Mouse (Mus musculus): Measurements from ENCODE around the gene Cnnm3. TPM values are rescaled to one million over a fixed set of nuclear protein-coding genes. Genes with fewer than 3 reads are reported as not detected.

The Cnnm3 gene
- total RNA-seq, 4 experiments from 2014 or later: 33.3 to 47.2 (median 35.7) TPM

DNA sequence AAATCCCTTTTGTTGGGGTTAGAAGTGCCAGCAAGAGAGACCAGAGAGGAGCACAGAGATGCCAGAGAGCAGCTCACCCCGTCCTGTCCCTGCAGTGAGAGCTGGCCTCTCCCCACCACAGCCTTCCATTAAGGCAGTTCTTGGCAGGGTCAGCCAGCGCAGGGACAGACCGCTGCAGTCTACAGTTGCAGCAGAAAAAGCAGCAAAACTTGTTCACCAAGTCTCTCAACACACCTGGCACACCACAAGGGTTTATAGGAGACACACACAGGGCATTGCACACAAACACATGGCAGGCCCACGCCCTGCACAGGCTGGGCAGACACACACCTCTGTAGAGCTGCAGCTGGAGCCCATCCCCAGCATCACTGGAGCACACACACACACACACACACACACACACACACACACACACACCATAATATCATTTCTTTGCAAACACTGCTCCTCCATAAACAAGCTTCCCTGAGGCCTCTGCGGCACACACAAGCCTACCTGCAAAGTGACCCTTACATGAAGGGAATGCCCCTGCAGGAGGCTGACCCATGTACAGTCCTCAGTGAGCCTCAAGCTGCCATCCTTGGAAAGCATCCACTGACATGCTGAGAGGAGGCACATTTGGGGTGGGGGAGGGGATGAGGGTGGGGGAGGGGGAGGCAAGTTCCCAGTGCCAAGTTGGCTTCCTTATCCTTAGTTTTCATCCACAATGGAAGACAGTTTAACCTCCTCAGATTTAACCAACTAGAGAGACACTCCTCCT lies 62.7 kb downstream of the Cnnm3 start:
- DNase-seq (ENCODE audit: low spot score in 2 of 2): no peak

DNA sequence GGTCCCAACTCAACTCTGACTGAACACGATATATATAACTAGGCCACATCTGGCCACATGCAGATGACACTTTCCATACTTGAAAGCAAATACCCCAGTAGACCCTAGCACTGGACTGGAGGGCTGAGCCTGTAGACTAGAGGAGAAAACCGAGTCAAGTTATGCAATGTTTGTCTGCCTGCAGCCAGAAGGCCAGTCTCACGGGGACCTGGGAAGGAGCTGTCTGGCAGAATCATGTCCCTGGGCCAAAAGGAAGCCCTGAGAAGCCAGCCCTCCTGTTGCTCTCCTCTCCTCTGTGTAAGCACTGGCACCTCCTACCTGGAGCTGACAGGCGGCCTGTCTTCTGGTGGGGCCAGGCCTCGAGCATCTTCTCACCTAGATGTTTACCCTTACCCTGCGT lies 63.7 kb downstream of the Cnnm3 start:
- DNase-seq (ENCODE audit: low spot score in 2 of 2): no peak

DNA sequence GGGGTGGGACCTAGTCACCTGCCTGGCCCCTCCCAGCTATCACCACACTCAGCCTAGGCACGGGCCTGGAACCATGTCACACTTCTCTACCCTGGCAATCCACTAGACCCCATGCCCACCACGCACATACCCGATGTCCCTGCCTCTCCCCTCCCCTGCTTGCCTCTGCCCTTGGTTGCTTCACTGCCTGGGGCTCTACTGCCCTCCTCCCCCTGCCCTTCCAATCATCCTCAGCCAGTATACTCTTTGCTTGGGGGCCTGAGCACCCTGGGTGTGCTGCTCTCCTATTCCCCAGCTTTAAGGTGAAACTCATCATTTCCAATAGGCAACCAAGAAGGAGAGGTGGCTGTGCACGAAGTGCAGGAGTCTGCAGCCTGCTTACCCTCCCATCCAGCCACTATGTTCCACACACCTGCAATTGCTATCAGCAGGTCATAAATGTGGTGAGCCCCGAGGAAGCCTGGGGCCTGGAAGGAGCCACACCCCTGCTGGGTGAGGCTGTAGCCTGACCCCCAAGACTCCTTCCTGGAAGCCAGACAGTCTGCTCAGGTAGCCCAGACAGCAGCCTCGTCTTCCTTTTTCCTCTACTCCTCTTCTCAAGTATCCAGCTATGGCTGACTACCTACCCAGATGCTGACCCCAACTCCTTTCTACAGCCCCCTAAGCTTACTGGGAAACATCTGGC lies 65.5 kb downstream of the Cnnm3 start:
- no peak for DNase-seq (ENCODE audit: low spot score in 2 of 2)

Small RNA genes lying within 50 kb of the gene (microRNA-seq; reads per million reads assigned to microRNA genes)
- gene Gm47280: 0 reads per million in 2 experiments

Other genes starting within 250 kb of the Cnnm3 start
- 1 to 10 TPM in 2 of 4 experiments, under 1 TPM in 2; 0.41 to 3.4 (median 1.2) TPM for gene Neurl3, start 237.2 kb upstream of the Cnnm3 start, total RNA-seq (2022)
- 10 to 100 TPM; 18.1 to 22.0 (median 18.8) TPM for gene Arid5a, start 204.1 kb upstream of the Cnnm3 start, total RNA-seq (2022)
- gene Kansl3, start 142.7 kb upstream of the Cnnm3 start, total RNA-seq (2022): 10 to 100 TPM; 60.0 to 93.5 (median 78.2) TPM
- gene Fer1l5, start 139.6 kb upstream of the Cnnm3 start, total RNA-seq (2022): not detected
- gene Lman2l, start 66.6 kb upstream of the Cnnm3 start, total RNA-seq (2022): 10 to 100 TPM; 56.0 to 81.9 (median 69.0) TPM
- gene Cnnm4, start 40.2 kb upstream of the Cnnm3 start, total RNA-seq (2022): 10 to 100 TPM; 14.8 to 17.9 (median 16.2) TPM
- 1 to 10 TPM; 3.7 to 7.7 (median 5.0) TPM for gene Ankrd23, start 25.0 kb downstream of the Cnnm3 start, total RNA-seq (2022)
- gene Gm42417, start 27.6 kb downstream of the Cnnm3 start, total RNA-seq (2022): under 1 TPM in 1 of 4 experiments, not detected in 3; 0.38 TPM
- gene Ankrd39, start 35.6 kb downstream of the Cnnm3 start, total RNA-seq (2022): 10 to 100 TPM; 10.3 to 18.2 (median 13.2) TPM
- 10 to 100 TPM; 13.8 to 18.3 (median 15.1) TPM for gene Sema4c, start 46.5 kb downstream of the Cnnm3 start, total RNA-seq (2022)
- gene Fam178b, start 171.3 kb downstream of the Cnnm3 start, total RNA-seq (2022): under 1 TPM in 1 of 4 experiments, not detected in 3; 0.55 TPM
- gene Cox5b, start 179.6 kb downstream of the Cnnm3 start, total RNA-seq (2022): 100 to 1,000 TPM; 439 to 655 (median 576) TPM
- gene 4933424G06Rik, start 198.3 kb downstream of the Cnnm3 start, total RNA-seq (2022): under 1 TPM in 1 of 4 experiments, not detected in 3; 0.56 TPM
- gene Actr1b, start 202.6 kb downstream of the Cnnm3 start, total RNA-seq (2022): 100 to 1,000 TPM; 246 to 261 (median 255) TPM
- 1 to 10 TPM; 3.2 to 4.3 (median 3.7) TPM for gene Zap70, start 249.9 kb downstream of the Cnnm3 start, total RNA-seq (2022)

Data from layer of hippocampus, adult 8-10 months (tissue).